Mouse (Mus musculus) erythroblast, embryonic 14.5 days (primary cell): ENCODE data around the gene Camk2n1.

Experiments
- GATA1 ChIP-seq: IDR thresholded peaks from 2 replicates; pipeline ENCODE4 v1.6.1; 2012; ENCODE audit warnings: low read length, inconsistent platforms, mixed read lengths
- TAL1 ChIP-seq: IDR thresholded peaks from 3 replicates; pipeline ENCODE4 v1.6.1; 2012; ENCODE audit warnings: low read length, inconsistent platforms, mixed read lengths

- TF ChIP-seq TAL1 = no peak
- TF ChIP-seq GATA1 = no peak
These were observed 3.0 kb downstream of the Camk2n1 start for GRCm38 (mm10) chr4:138457091-138457490.
